Mouse (Mus musculus): Measurements from ENCODE around the gene Ccr8.

Gene Ccr8

GRCm38 (mm10) chr9:120091696-120092238, at the start of gene Ccr8:
Gene Ccr8, plus strand, starts transcription at chr9:120092114.
- DNase-seq (ENCODE audit: low spot score in 2 of 2), result no peak

- DNase-seq (ENCODE audit: low spot score in 2 of 2), result no peak
Measured at GRCm38 (mm10) chr9:120043115-120043514, 48.8 kb upstream of the Ccr8 start.

GRCm38 (mm10) chr9:120048495-120048894, 43.4 kb upstream of the Ccr8 start:
- DNase-seq (ENCODE audit: low spot score in 2 of 2), result no peak

- DNase-seq (ENCODE audit: low spot score in 2 of 2), result no peak
Measured at GRCm38 (mm10) chr9:120049407-120049806, 42.5 kb upstream of the Ccr8 start.

GRCm38 (mm10) chr9:120054545-120055277, 37.2 kb upstream of the Ccr8 start:
- no peak for DNase-seq (ENCODE audit: low spot score in 2 of 2)

GRCm38 (mm10) chr9:120056201-120056600, 35.7 kb upstream of the Ccr8 start:
- no peak for DNase-seq (ENCODE audit: low spot score in 2 of 2)

GRCm38 (mm10) chr9:120058730-120059129, 33.2 kb upstream of the Ccr8 start:
- DNase-seq (ENCODE audit: low spot score in 2 of 2), result no peak

GRCm38 (mm10) chr9:120064317-120064716, 27.6 kb upstream of the Ccr8 start:
- DNase-seq (ENCODE audit: low spot score in 2 of 2), result no peak

GRCm38 (mm10) chr9:120067609-120068008, 24.3 kb upstream of the Ccr8 start:
- DNase-seq (ENCODE audit: low spot score in 2 of 2), result no peak

GRCm38 (mm10) chr9:120068047-120068446, 23.9 kb upstream of the Ccr8 start:
- DNase-seq (ENCODE audit: low spot score in 2 of 2), result no peak

GRCm38 (mm10) chr9:120069779-120070178, 22.1 kb upstream of the Ccr8 start, which contains the start of gene Cx3cr1:
Gene Cx3cr1, minus strand, starts transcription at chr9:120069879.
- DNase-seq (ENCODE audit: low spot score in 2 of 2), result no peak

- DNase-seq (ENCODE audit: low spot score in 2 of 2), result no peak
Measured at GRCm38 (mm10) chr9:120071251-120071650, 20.7 kb upstream of the Ccr8 start.

GRCm38 (mm10) chr9:120073169-120073568, 18.7 kb upstream of the Ccr8 start:
- DNase-seq (ENCODE audit: low spot score in 2 of 2), result peak; percentile 78 to 81

GRCm38 (mm10) chr9:120074516-120074915, 17.4 kb upstream of the Ccr8 start:
- DNase-seq (ENCODE audit: low spot score in 2 of 2), result no peak

GRCm38 (mm10) chr9:120078241-120078640, 13.7 kb upstream of the Ccr8 start:
- no peak for DNase-seq (ENCODE audit: low spot score in 2 of 2)

GRCm38 (mm10) chr9:120079901-120080300, 12.0 kb upstream of the Ccr8 start:
- DNase-seq (ENCODE audit: low spot score in 2 of 2), result no peak

- DNase-seq (ENCODE audit: low spot score in 2 of 2), result peak; percentile 28 to 53
Measured at GRCm38 (mm10) chr9:120080546-120081108, 11.3 kb upstream of the Ccr8 start.

- DNase-seq (ENCODE audit: low spot score in 2 of 2), result no peak
Measured at GRCm38 (mm10) chr9:120081247-120081646, 10.7 kb upstream of the Ccr8 start.

- DNase-seq (ENCODE audit: low spot score in 2 of 2), result peak in 1 of 2 experiments; percentile 11
Measured at GRCm38 (mm10) chr9:120081967-120082366, 9.9 kb upstream of the Ccr8 start.

GRCm38 (mm10) chr9:120082691-120083090, 9.2 kb upstream of the Ccr8 start:
- no peak for DNase-seq (ENCODE audit: low spot score in 2 of 2)

- DNase-seq (ENCODE audit: low spot score in 2 of 2), result no peak
Measured at GRCm38 (mm10) chr9:120083158-120083894, 8.6 kb upstream of the Ccr8 start.

GRCm38 (mm10) chr9:120084406-120084805, 7.5 kb upstream of the Ccr8 start:
- no peak for DNase-seq (ENCODE audit: low spot score in 2 of 2)
